Mouse (Mus musculus) testis, postnatal 10 days (tissue): ENCODE results near the gene 2310033P09Rik.

Experiments used
- DNase-seq: peaks from one replicate; pipeline ENCODE4 v3.0.0; 2021; ENCODE audit warnings: low spot score

The 2310033P09Rik gene

GRCm38 (mm10) chr11:59230144-59230760 is 22.1 kb downstream of the 2310033P09Rik start:
- peak; percentile 82 for DNase-seq

GRCm38 (mm10) chr11:59232797-59233196 is 24.7 kb downstream of the 2310033P09Rik start:
- DNase-seq, result no peak

GRCm38 (mm10) chr11:59238525-59239427 is 30.7 kb downstream of the 2310033P09Rik start:
- peak; percentile 83 for DNase-seq

DNA sequence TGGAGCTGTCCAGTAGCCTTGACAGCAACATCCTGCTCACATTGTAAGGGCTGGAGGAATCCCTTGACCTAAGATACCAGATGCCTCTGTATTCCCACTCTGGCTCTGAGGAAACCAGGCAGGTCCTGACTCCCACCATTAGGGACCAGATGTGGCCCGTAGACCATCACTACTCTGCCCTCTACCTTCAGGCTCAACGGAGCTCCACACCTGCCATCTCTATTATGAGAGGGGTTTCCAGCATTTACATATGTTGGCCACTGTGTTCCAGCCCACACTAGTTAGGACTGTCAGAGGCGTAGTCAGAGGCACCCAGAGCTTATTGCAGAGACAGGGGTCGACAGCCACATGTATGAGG is 31.3 kb downstream of the 2310033P09Rik start:
- DNase-seq, result no peak

DNA sequence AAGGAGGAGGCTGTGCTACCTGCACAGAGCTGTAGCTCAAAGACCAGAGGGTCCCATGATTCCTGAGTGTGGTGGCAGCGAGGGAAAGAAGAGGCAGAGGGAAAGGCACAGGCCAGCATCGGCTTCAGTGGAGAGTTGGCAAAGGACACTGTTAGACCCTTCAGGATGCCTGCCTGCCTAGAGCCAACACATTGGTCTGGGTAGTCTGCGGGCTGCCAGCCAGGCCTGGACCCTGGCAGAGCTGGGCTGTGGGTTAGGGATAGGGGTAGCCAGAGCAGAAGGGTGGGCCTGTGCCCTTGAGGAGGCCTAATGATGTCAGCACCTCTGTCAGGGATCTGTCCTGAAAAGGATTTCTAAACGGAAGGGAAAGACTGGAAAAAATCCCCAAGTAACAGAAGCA is 31.7 kb downstream of the 2310033P09Rik start:
- no peak for DNase-seq

DNA sequence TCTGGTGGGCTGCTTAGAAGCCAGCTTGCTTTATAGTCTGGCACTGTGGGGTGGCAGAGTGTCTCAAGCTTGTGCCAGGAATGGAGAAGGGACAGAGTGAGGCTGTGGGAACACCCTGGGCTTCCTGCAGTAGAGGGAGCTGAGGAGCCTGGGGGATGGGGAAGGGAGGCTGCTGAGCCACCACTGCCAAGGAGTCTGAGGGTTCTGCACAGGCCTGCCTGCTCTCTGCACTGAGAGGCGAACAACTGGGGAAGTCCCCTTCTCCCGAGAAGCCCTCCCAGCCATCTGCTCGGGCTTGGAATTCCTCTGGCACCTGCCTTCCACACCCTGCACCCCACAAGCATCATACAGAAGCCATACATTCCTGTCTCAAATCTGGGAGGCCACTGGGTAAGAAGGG is 33.7 kb downstream of the 2310033P09Rik start:
- DNase-seq, result no peak

DNA sequence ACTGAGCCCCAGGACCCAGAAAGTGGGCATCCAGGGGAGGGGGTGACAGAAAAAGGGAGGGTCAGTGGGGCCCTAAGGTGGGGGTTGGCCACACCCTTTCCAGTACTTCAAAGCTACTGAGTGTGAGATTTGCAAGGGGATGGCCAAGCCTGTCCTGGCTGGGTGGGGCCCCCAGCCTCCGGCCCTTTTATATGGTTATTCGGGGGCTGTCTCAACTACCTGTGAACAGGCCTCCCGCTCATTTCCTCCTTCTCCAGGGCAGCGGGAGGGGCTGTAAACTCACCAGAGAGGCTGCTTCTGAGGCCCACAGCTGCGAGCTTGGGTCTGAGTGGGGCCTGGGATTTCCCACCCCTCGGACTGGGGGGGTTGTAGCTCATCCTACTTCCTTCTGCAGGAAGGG is 35.7 kb downstream of the 2310033P09Rik start:
- DNase-seq, result no peak

DNA sequence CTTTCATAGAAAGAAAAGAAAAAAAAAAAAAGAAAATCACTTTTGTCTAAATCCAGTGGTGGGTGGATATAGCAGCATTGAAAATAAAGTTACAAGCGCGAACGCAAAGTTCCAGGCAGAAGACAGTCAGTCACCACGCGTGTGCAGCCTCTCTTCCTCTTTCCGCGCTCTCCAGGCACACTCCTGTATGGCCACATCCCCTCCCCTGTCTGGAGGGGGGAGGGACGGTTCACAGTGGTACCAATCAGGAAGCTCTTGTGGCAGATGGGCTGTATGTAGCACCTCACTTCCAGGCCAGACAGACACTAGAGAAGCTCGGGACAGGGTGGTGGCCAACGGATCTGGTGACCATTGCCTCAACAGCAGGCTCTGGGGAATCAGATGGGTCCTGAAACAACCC is 40.0 kb downstream of the 2310033P09Rik start:
- DNase-seq, result no peak

DNA sequence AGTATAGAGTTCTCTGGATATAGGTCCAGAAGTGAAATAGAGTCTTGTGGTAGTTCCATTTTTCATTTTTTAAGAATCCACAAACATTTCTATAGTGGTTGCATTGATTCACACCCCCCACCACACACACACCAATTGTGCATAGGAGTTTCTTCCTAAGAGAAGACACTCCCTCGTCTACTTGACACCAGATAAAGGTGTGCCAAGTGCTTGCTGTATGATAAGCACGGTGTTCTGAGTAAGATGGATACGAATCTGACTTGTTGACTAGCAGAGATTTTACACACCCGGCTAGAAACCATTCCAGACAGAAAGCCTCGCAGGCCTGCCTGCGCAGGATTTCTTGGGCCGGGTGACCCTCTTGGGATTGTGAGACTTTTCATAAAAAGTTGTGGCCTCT is 51.5 kb downstream of the 2310033P09Rik start:
- no peak for DNase-seq
